Comparison of ENCODE assay signal across 11 mouse cellular contexts in the genomic region with DNA sequence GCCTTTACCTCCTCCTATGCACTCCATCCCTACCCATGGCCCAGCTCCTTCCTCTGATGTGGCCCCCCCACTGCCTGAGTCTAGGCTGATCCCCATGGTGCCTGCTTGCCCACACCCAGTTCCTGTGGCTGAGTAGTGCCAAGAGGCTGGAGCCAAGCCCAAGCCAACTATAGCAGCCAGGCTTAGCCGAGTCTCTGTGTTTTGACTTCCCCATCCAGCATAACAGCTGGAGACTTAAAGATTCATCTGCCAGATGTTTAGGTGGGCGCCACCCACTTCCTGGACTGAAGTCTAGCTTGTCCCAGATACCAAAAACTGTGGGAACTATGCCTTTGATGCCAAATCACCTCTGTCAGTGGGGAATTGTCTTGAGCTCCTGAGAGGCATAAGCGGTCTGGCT. TPM values are rescaled to one million over a fixed set of nuclear protein-coding genes. Genes with fewer than 3 reads are reported as not detected.
DNase-seq lines count a peak whose midpoint lies in the region; ATAC-seq and TF ChIP-seq lines count a peak whose summit lies in the region.
"Had no signal": no experiment of that assay in that cellular context is flagged by ENCODE, and none has a peak within 500 bp of the region (broad histone marks: within the 10 kb centered on the region; RNA-seq: fewer than 3 reads in every experiment).

No protein-coding gene starts in this region.

- 0 out of 2 replicates have a peak, but pooled peaks cover 5% of the 10 kb centered on the region for H3K36me3 ChIP-seq in embryonic facial prominence, embryonic 13.5 days
- peaks cover 7% of the 10 kb centered on the region for H3K36me3 ChIP-seq in embryonic facial prominence, embryonic 10.5 days (replicated peaks)
- H3K36me3 ChIP-seq in stomach, embryonic 16.5 days (ENCODE audit: control insufficient read depth, insufficient read depth, low read length) = no peaks in the 10 kb centered on the region
- H3K36me3 ChIP-seq in stomach, postnatal 0 days (ENCODE audit: control insufficient read depth, insufficient read depth, low read length) = peaks cover 3% of the 10 kb centered on the region; the same call in 1 of the 2 replicates

- H3K4me2 ChIP-seq in embryonic facial prominence, embryonic 13.5 days = no peak overlapping the region
- no peak overlapping the region for H3K4me2 ChIP-seq in stomach, embryonic 16.5 days (ENCODE audit: low read depth, low read length)
- no peak overlapping the region for H3K4me2 ChIP-seq in stomach, postnatal 0 days (replicated peaks; ENCODE audit: low read depth)
- H3K4me2 ChIP-seq: hindbrain, embryonic 13.5 days; neural tube, embryonic 12.5 days had no signal

- no peak for ATAC-seq in embryonic facial prominence, embryonic 13.5 days (ENCODE audit: insufficient number of reproducible peaks, insufficient read depth, low FRiP score, low TSS enrichment, low read depth)
- 0 out of 2 replicates have a peak, but pooled peaks have one; percentile 47 for ATAC-seq in stomach, embryonic 16.5 days (ENCODE audit: insufficient read depth, low FRiP score)
- ATAC-seq in stomach, postnatal 0 days (ENCODE audit: low FRiP score, low TSS enrichment) = no peak
- ATAC-seq: liver, postnatal 0 days had no signal

- no peak for TF ChIP-seq CTCF in stomach, postnatal 0 days (IDR thresholded peaks at IDR 0.05; ENCODE audit: low read depth)

- H3K4me3 ChIP-seq in embryonic facial prominence, embryonic 13.5 days = no peak overlapping the region
- H3K4me3 ChIP-seq in embryonic facial prominence, embryonic 10.5 days = no peak overlapping the region
- no peak overlapping the region for H3K4me3 ChIP-seq in stomach, embryonic 16.5 days (replicated peaks; ENCODE audit: low read length)
- no peak overlapping the region for H3K4me3 ChIP-seq in stomach, postnatal 0 days (ENCODE audit: low read depth, low read length)
- H3K4me3 ChIP-seq: hindbrain, embryonic 13.5 days; neural tube, embryonic 12.5 days had no signal

- no peak overlapping the region for H3K9ac ChIP-seq in embryonic facial prominence, embryonic 13.5 days
- H3K9ac ChIP-seq in stomach, embryonic 16.5 days (ENCODE audit: low read length) = no peak overlapping the region
- H3K9ac ChIP-seq in stomach, postnatal 0 days (ENCODE audit: low read length) = no peak overlapping the region
- H3K9ac ChIP-seq: hindbrain, embryonic 13.5 days; liver, postnatal 0 days; neural tube, embryonic 12.5 days had no signal

- peaks cover 32% of the 10 kb centered on the region for H3K4me1 ChIP-seq in embryonic facial prominence, embryonic 13.5 days
- peaks cover 48% of the 10 kb centered on the region for H3K4me1 ChIP-seq in embryonic facial prominence, embryonic 10.5 days
- peaks cover 12% of the 10 kb centered on the region for H3K4me1 ChIP-seq in stomach, embryonic 16.5 days (ENCODE audit: control insufficient read depth, insufficient read depth, low read length)
- H3K4me1 ChIP-seq in stomach, postnatal 0 days (replicated peaks; ENCODE audit: control insufficient read depth, insufficient read depth) = no peaks in the 10 kb centered on the region; the same call in none of the 2 replicates

- peak overlapping the region; percentile 11; the same call in 1 of the 2 replicates for H3K27ac ChIP-seq in embryonic facial prominence, embryonic 13.5 days
- H3K27ac ChIP-seq in embryonic facial prominence, embryonic 10.5 days (replicated peaks) = no peak overlapping the region
- H3K27ac ChIP-seq in stomach, embryonic 16.5 days (ENCODE audit: low read length) = no peak overlapping the region
- H3K27ac ChIP-seq in stomach, postnatal 0 days (replicated peaks) = no peak overlapping the region
- H3K27ac ChIP-seq: hindbrain, embryonic 13.5 days; neural tube, embryonic 12.5 days had no signal

- WGBS in embryonic facial prominence, embryonic 13.5 days = 59% methylated on average over 3 of the region's 3 CpGs
- WGBS in embryonic facial prominence, embryonic 10.5 days = 70% methylated on average over 3 of the region's 3 CpGs
- 69% methylated on average over 3 of the region's 3 CpGs for WGBS in stomach, embryonic 16.5 days
- 57% methylated on average over 3 of the region's 3 CpGs for WGBS in stomach, postnatal 0 days

- H3K9me3 ChIP-seq in embryonic facial prominence, embryonic 13.5 days = no peaks in the 10 kb centered on the region
- H3K9me3 ChIP-seq in embryonic facial prominence, embryonic 10.5 days = no peaks in the 10 kb centered on the region
- H3K9me3 ChIP-seq in stomach, embryonic 16.5 days (replicated peaks; ENCODE audit: control insufficient read depth, low read length) = no peaks in the 10 kb centered on the region
- no peaks in the 10 kb centered on the region for H3K9me3 ChIP-seq in stomach, postnatal 0 days (ENCODE audit: control insufficient read depth, low read length)
- H3K9me3 ChIP-seq: hindbrain, embryonic 13.5 days; neural tube, embryonic 12.5 days had no signal

- no peak for DNase-seq in embryonic facial prominence, embryonic 10.5 days (ENCODE audit: low spot score)
- DNase-seq in stomach, postnatal 0 days (ENCODE audit: low spot score) = no peak
- DNase-seq in heart, postnatal 25 days (ENCODE audit: low spot score) = peak; percentile 47
- peak; percentile 39 for DNase-seq in skeletal muscle tissue, adult 2 months (ENCODE audit: low read depth, low spot score)
- DNase-seq in kidney, adult 11 months = no peak
- DNase-seq in embryo, embryonic 10 days (ENCODE audit: low spot score) = no peak
- DNase-seq: liver, postnatal 0 days had no signal

- intact Hi-C loops in heart, postnatal 25 days (cut with DNase I) = no loop called here

- H3K27me3 ChIP-seq in embryonic facial prominence, embryonic 13.5 days = 0 out of 2 replicates have a peak, but pooled peaks cover 5% of the 10 kb centered on the region
- H3K27me3 ChIP-seq in embryonic facial prominence, embryonic 10.5 days (replicated peaks; ENCODE audit: low read depth, poor library complexity, severe bottlenecking) = peaks cover 30% of the 10 kb centered on the region
- no peaks in the 10 kb centered on the region for H3K27me3 ChIP-seq in stomach, embryonic 16.5 days (ENCODE audit: control insufficient read depth, insufficient read depth, low read length)
- no peaks in the 10 kb centered on the region for H3K27me3 ChIP-seq in stomach, postnatal 0 days (ENCODE audit: control insufficient read depth, insufficient read depth, low read length)

- TF ChIP-seq EP300 in stomach, postnatal 0 days (optimal IDR thresholded peaks at IDR 0.05) = no peak

RNA-seq across cellular contexts. Expression of a gene that starts 34.2 kb away (rescaled TPM):
- 19.7 and 20.3 TPM in 2 replicates for polyA plus RNA-seq in embryonic facial prominence, embryonic 13.5 days (2015; fragmentation: Nextera tagmentation; extraction: Ambion mirVana)
- 17.9 and 19.1 TPM in 2 replicates for polyA plus RNA-seq in embryonic facial prominence, embryonic 10.5 days (2016; fragmentation: Nextera tagmentation; extraction: Ambion mirVana)
- polyA plus RNA-seq in stomach, embryonic 16.5 days (2015; fragmentation: Nextera tagmentation; extraction: Ambion mirVana) = 11.7 and 11.9 TPM in 2 replicates
- 8.3 and 9.0 TPM in 2 replicates for polyA plus RNA-seq in stomach, postnatal 0 days (2015; fragmentation: Nextera tagmentation; extraction: Ambion mirVana)
- 1 to 10 TPM; 4.9 to 5.6 TPM for total RNA-seq in heart, postnatal 25 days (2021)

RNA-seq across cellular contexts. Expression of a gene that starts 34.4 kb away (rescaled TPM):
- 5.4 and 5.5 TPM in 2 replicates for polyA plus RNA-seq in embryonic facial prominence, embryonic 13.5 days (2015; fragmentation: Nextera tagmentation; extraction: Ambion mirVana)
- polyA plus RNA-seq in embryonic facial prominence, embryonic 10.5 days (2016; fragmentation: Nextera tagmentation; extraction: Ambion mirVana) = 3.8 and 4.1 TPM in 2 replicates
- 2.1 and 3.2 TPM in 2 replicates for polyA plus RNA-seq in stomach, embryonic 16.5 days (2015; fragmentation: Nextera tagmentation; extraction: Ambion mirVana)
- polyA plus RNA-seq in stomach, postnatal 0 days (2015; fragmentation: Nextera tagmentation; extraction: Ambion mirVana) = 0.74 and 1.1 TPM in 2 replicates
- 1 to 10 TPM; 3.3 to 4.6 TPM for total RNA-seq in heart, postnatal 25 days (2021)

RNA-seq across cellular contexts. Expression of a gene that starts 37.6 kb away (rescaled TPM):
- 73.9 and 78.8 TPM in 2 replicates for polyA plus RNA-seq in embryonic facial prominence, embryonic 13.5 days (2015; fragmentation: Nextera tagmentation; extraction: Ambion mirVana)
- 56.2 and 58.4 TPM in 2 replicates for polyA plus RNA-seq in embryonic facial prominence, embryonic 10.5 days (2016; fragmentation: Nextera tagmentation; extraction: Ambion mirVana)
- polyA plus RNA-seq in stomach, embryonic 16.5 days (2015; fragmentation: Nextera tagmentation; extraction: Ambion mirVana) = 105 and 119 TPM in 2 replicates
- 95.1 and 99.6 TPM in 2 replicates for polyA plus RNA-seq in stomach, postnatal 0 days (2015; fragmentation: Nextera tagmentation; extraction: Ambion mirVana)
- 100 to 1,000 TPM; 112 TPM for total RNA-seq in heart, postnatal 25 days (2021)

RNA-seq across cellular contexts. Expression of a gene that starts 38.1 kb away (rescaled TPM):
- polyA plus RNA-seq in embryonic facial prominence, embryonic 13.5 days (2015; fragmentation: Nextera tagmentation; extraction: Ambion mirVana) = 14.9 and 17.7 TPM in 2 replicates
- 27.9 and 32.3 TPM in 2 replicates for polyA plus RNA-seq in embryonic facial prominence, embryonic 10.5 days (2016; fragmentation: Nextera tagmentation; extraction: Ambion mirVana)
- polyA plus RNA-seq in stomach, embryonic 16.5 days (2015; fragmentation: Nextera tagmentation; extraction: Ambion mirVana) = 19.2 and 23.7 TPM in 2 replicates
- 16.2 and 16.8 TPM in 2 replicates for polyA plus RNA-seq in stomach, postnatal 0 days (2015; fragmentation: Nextera tagmentation; extraction: Ambion mirVana)
- 10 to 100 TPM; 36.1 to 38.2 TPM for total RNA-seq in heart, postnatal 25 days (2021)

Comparison
In these comparisons a context has a peak if more than half of its experiments do, and no peak if none do; other contexts are left out.
1. DNase-seq: peak in heart, postnatal 25 days (single experiment) and skeletal muscle tissue, adult 2 months (single experiment); none in embryonic facial prominence, embryonic 10.5 days (single experiment), stomach, postnatal 0 days (single experiment), kidney, adult 11 months (single experiment) and embryo, embryonic 10 days (single experiment).